Mouse (Mus musculus) ES-E14 (cell line): ENCODE measurements around the gene Apopt1.

ENCODE experiments used
- CHD2 ChIP-seq: IDR thresholded peaks from 2 replicates; pipeline ENCODE4 v1.6.1; 2014; ENCODE audit warnings: mild to moderate bottlenecking, low read depth, low read length, inconsistent platforms
- ZC3H11A ChIP-seq: IDR thresholded peaks from 2 replicates; pipeline ENCODE4 v1.6.1; 2012; ENCODE audit warnings: low read depth, mild to moderate bottlenecking, inconsistent platforms, low read length, borderline replicate concordance
- ZNF384 ChIP-seq: IDR thresholded peaks from 2 replicates; pipeline ENCODE4 v1.6.1; 2012; ENCODE audit warnings: low read depth, low read length, inconsistent platforms

DNA sequence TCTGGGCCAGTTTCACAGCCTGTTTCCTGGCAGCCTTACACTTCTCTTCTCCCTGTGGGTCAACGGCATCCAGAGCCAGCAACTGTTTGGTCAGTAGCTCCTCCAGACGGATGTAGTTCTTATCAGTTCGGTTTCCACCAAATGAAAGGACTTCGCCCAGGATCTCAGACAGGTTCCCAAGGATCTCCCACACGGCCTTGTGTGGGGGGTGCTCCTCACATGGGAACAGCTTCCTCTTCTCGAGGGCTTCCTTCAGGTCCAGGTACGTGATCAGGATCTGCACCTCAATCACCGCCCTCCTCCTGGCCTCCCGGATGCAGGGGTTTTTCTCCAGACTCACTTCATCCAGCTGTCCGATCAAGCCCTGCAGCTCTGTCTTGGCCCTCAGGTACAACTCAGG, 3.0 kb upstream of the Apopt1 start:
- TF ChIP-seq ZC3H11A (no peak), ZNF384 (no peak), CHD2 (no peak)
